Mouse (Mus musculus): Measurements from ENCODE around the gene Catsper3. TPM values are rescaled to one million over a fixed set of nuclear protein-coding genes. Genes with fewer than 3 reads are reported as not detected.

Gene Catsper3
- 0.29 and 0.49 TPM in 2 replicates for polyA plus RNA-seq (2015; fragmentation: Nextera tagmentation; extraction: Ambion mirVana)

GRCm38 (mm10) chr13:55784268-55784667 is at the start of gene Catsper3:
Gene Catsper3, plus strand, starts transcription at chr13:55784568.

GRCm38 (mm10) chr13:55836142-55836625 is 51.8 kb downstream of the Catsper3 start, which contains the start of gene Pitx1:
Gene Pitx1, minus strand, starts transcription at chr13:55836192.

Other genes with a start within 250 kb of the Catsper3 start
- gene Ddx41, start 247.9 kb upstream of the Catsper3 start, polyA plus RNA-seq (2015; fragmentation: Nextera tagmentation; extraction: Ambion mirVana) = 37.2 and 40.7 TPM in 2 replicates
- gene Fam193b, start 213.4 kb upstream of the Catsper3 start, polyA plus RNA-seq (2015; fragmentation: Nextera tagmentation; extraction: Ambion mirVana) = 30.6 and 35.3 TPM in 2 replicates
- gene Tmed9, start 210.8 kb upstream of the Catsper3 start, polyA plus RNA-seq (2015; fragmentation: Nextera tagmentation; extraction: Ambion mirVana) = 100 TPM in 2 replicates
- gene B4galt7, start 184.7 kb upstream of the Catsper3 start, polyA plus RNA-seq (2015; fragmentation: Nextera tagmentation; extraction: Ambion mirVana) = 44.6 and 45.7 TPM in 2 replicates
- gene Caml, start 161.6 kb upstream of the Catsper3 start, polyA plus RNA-seq (2015; fragmentation: Nextera tagmentation; extraction: Ambion mirVana) = 108 and 111 TPM in 2 replicates
- gene Ddx46, start 149.5 kb upstream of the Catsper3 start, polyA plus RNA-seq (2015; fragmentation: Nextera tagmentation; extraction: Ambion mirVana) = 18.3 and 20.6 TPM in 2 replicates
- 66.1 and 66.5 TPM in 2 replicates for gene B230219D22Rik, start 91.4 kb upstream of the Catsper3 start, polyA plus RNA-seq (2015; fragmentation: Nextera tagmentation; extraction: Ambion mirVana)
- 131 and 132 TPM in 2 replicates for gene Txndc15, start 69.9 kb upstream of the Catsper3 start, polyA plus RNA-seq (2015; fragmentation: Nextera tagmentation; extraction: Ambion mirVana)
- 40.6 and 42.2 TPM in 2 replicates for gene Pcbd2, start 57.2 kb upstream of the Catsper3 start, polyA plus RNA-seq (2015; fragmentation: Nextera tagmentation; extraction: Ambion mirVana)
- not detected in 2 replicates for gene Pitx1, start 51.6 kb downstream of the Catsper3 start, polyA plus RNA-seq (2015; fragmentation: Nextera tagmentation; extraction: Ambion mirVana)